Mouse (Mus musculus) erythroblast, embryonic 14.5 days (primary cell): ENCODE results near the gene Morc1.

Source experiments
- GATA1 ChIP-seq: IDR thresholded peaks from 2 replicates; pipeline ENCODE4 v1.6.1; 2012; ENCODE audit warnings: low read length, inconsistent platforms, mixed read lengths
- TAL1 ChIP-seq: IDR thresholded peaks from 3 replicates; pipeline ENCODE4 v1.6.1; 2012; ENCODE audit warnings: low read length, inconsistent platforms, mixed read lengths

DNA sequence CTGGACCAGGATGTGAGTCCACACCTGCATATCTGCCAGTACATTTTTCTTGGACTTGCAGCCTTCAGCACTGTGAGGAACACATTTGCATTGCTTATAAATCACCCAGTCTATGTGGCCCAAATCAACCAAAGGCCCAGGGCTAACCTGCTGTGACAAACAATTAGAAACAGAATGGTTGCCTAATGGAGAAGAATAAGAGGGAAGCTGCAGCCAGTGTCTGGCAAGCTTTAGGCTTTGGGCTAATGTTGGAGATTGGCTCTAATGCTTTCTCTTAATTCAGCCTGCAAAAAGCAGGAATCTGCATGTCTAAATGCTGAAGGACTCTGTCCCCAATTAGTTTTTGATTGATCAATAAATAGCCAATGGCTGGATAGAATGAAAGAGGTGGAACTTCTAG is 88.5 kb downstream of the Morc1 start:
- TF ChIP-seq GATA1 (no peak), TAL1 (no peak)
